Mouse (Mus musculus) C2C12 (cell line): Measurements from ENCODE around the gene Ttll8.

Experiments used
- CEBPB ChIP-seq: IDR thresholded peaks from one replicate; pipeline ENCODE4 v1.6.1; 2011; ENCODE audit warnings: low read depth, mild to moderate bottlenecking, control low read depth, moderate library complexity
- CTCF ChIP-seq: IDR thresholded peaks from one replicate; pipeline ENCODE4 v1.5.1; 2011; ENCODE audit not compliant: control insufficient read depth, insufficient read depth, insufficient read length
- MYOD1 ChIP-seq: IDR thresholded peaks from one replicate; pipeline ENCODE4 v1.6.1; 2011; ENCODE audit warnings: low read depth; ENCODE audit not compliant: control insufficient read depth, insufficient read length
- MYOG ChIP-seq: IDR thresholded peaks from one replicate; pipeline ENCODE4 v1.6.1; 2011; ENCODE audit not compliant: control insufficient read depth, insufficient read length; ENCODE audit errors: extremely low read depth
- USF1 ChIP-seq: IDR thresholded peaks from one replicate; pipeline ENCODE4 v1.6.1; 2011; ENCODE audit warnings: low read depth, mild to moderate bottlenecking, control low read depth, moderate library complexity

DNA sequence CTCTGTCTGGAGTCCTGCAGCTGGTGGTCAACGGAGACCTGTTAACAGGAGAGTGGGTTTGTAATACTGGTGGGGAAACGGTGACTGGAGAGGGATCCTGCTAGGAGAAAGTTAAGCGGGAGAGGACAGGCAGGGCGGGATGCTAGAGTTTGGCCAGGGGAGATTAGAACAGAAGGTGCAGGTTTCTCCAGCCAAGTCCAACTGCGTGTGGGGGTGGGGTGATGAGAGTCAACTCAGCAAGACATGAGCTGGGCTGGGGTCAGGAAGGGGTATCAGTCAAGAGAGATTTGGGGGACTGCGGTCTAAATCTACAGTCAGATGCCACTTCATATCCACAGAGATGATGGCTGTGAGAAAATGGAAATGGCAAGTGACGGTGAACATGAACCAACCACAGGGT, 109.3 kb downstream of the Ttll8 start:
- TF ChIP-seq CTCF (no peak), MYOD1 (no peak), CEBPB (no peak), USF1 (no peak), MYOG (no peak)
